Mouse (Mus musculus) erythroblast, embryonic 14.5 days (primary cell): Measurements from ENCODE around the gene Tmcc2.

ENCODE experiments used
- GATA1 ChIP-seq: IDR thresholded peaks from 2 replicates; pipeline ENCODE4 v1.6.1; 2012; ENCODE audit warnings: low read length, inconsistent platforms, mixed read lengths
- TAL1 ChIP-seq: IDR thresholded peaks from 3 replicates; pipeline ENCODE4 v1.6.1; 2012; ENCODE audit warnings: low read length, inconsistent platforms, mixed read lengths

DNA sequence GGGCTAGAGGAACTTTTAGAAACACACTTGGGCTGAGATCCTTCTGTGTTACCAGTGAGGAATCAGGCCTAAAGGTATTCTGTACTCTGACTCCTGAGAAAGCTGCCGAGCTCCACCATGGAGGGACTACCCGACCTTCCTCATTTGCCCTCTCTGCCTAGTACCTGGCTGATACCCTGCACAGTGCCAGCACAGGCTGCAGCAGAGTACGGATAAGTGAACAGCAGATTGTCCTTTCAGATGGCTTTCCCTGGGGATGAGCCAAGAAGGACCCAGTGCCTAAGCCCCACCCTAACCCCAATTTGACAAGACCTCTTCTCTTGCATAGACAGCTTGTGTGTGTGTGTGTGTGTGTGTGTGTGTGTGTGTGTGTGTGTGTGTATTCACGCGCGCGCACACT, 82.4 kb downstream of the Tmcc2 start:
- TF ChIP-seq GATA1 = no peak
- TF ChIP-seq TAL1 = no peak
